Mouse (Mus musculus) ES-E14 (cell line): ENCODE measurements around the gene Tnfrsf13b. TPM values are rescaled to one million over a fixed set of nuclear protein-coding genes. Genes with fewer than 3 reads are reported as not detected.

Experiments used
- DNase-seq: peaks from one replicate; pipeline ENCODE4 v3.0.0-alpha.2; 2013; ENCODE audit warnings: low read depth, low spot score
- H3K27ac ChIP-seq: 2 replicates; pipeline ENCODE4 v1.5.1; 2012; ENCODE audit warnings: low read depth, mild to moderate bottlenecking, low read length, moderate library complexity, mixed read lengths; ENCODE audit not compliant: poor library complexity, insufficient read depth, severe bottlenecking
- H3K36me3 ChIP-seq: 2 replicates; pipeline ENCODE4 v1.6.1; 2012; ENCODE audit warnings: mild to moderate bottlenecking, low read length, moderate library complexity, mixed read lengths; ENCODE audit not compliant: control insufficient read depth, poor library complexity, insufficient read depth, severe bottlenecking
- H3K4me1 ChIP-seq, 2 experiments: fragments of 150-350 bp in 1 of 2; sonication (generic) in 1 of 2; 2 replicates each; pipeline ENCODE4 v1.6.1; 2012; ENCODE audit warnings: low read length in 2 of 2, mild to moderate bottlenecking in 1 of 2, mixed read lengths in 1 of 2; ENCODE audit not compliant: control insufficient read depth in 2 of 2, insufficient read depth in 2 of 2, poor library complexity in 1 of 2
- H3K4me3 ChIP-seq, 2 experiments: fragments of 150-350 bp in 1 of 2; sonication (generic) in 1 of 2; 2 replicates each; pipeline ENCODE4 v1.5.1; 2012; ENCODE audit warnings: low read length in 2 of 2, low read depth in 1 of 2, mild to moderate bottlenecking in 1 of 2, mixed read lengths in 1 of 2; ENCODE audit not compliant: insufficient read depth in 1 of 2, poor library complexity in 1 of 2, severe bottlenecking in 1 of 2
- H3K9ac ChIP-seq: 2 replicates; pipeline ENCODE4 v1.6.1; 2012; ENCODE audit warnings: low read depth, mild to moderate bottlenecking, low read length, mixed read lengths; ENCODE audit not compliant: poor library complexity, insufficient read depth, severe bottlenecking
- H3K9me3 ChIP-seq: fragments of 150-350 bp; sonication (generic); 2 replicates; pipeline ENCODE4 v1.6.1; 2012; ENCODE audit warnings: low read depth, mild to moderate bottlenecking, low read length; ENCODE audit not compliant: control insufficient read depth, insufficient read depth
- CHD2 ChIP-seq: IDR thresholded peaks from 2 replicates; pipeline ENCODE4 v1.6.1; 2014; ENCODE audit warnings: mild to moderate bottlenecking, low read depth, low read length, inconsistent platforms
- HCFC1 ChIP-seq: IDR thresholded peaks from 2 replicates; pipeline ENCODE4 v1.6.1; 2012; ENCODE audit warnings: low read length, inconsistent platforms, borderline replicate concordance; ENCODE audit not compliant: insufficient read depth
- MAFK ChIP-seq: IDR thresholded peaks from 2 replicates; pipeline ENCODE4 v1.6.1; 2014; ENCODE audit warnings: mild to moderate bottlenecking, low read depth, low read length, inconsistent platforms; ENCODE audit not compliant: insufficient read depth
- ZC3H11A ChIP-seq: IDR thresholded peaks from 2 replicates; pipeline ENCODE4 v1.6.1; 2012; ENCODE audit warnings: low read depth, mild to moderate bottlenecking, inconsistent platforms, low read length, borderline replicate concordance
- ZNF384 ChIP-seq: IDR thresholded peaks from 2 replicates; pipeline ENCODE4 v1.6.1; 2012; ENCODE audit warnings: low read depth, low read length, inconsistent platforms
- in situ Hi-C, 2 experiments: fragments of 600-800 bp; cut with MboI; formaldehyde crosslinking; loops; one replicate each; pipeline ENCODE4 v1.15.1; 2025; ENCODE audit warnings: low sequenced_read_pairs in 2 of 2, inconsistent platforms in 1 of 2; ENCODE audit not compliant: unreplicated experiment in 2 of 2
- total RNA-seq: library from RNA; depleted of rRNA; stranded (reverse); fragments of 300-350 nt; gene quantifications from 2 replicates; pipeline ENCODE4 v1.2.3, GENCODE M21; 2012

Gene Tnfrsf13b
- total RNA-seq, 1 experiment = 2.3 TPM

- in situ Hi-C loops = no loop called here
- Histone ChIP-seq H3K27ac (no peak overlapping the region), H3K4me3 (peak overlapping the region; percentile 50 to 61), H3K9me3 (no peaks in the 10 kb centered on the region), H3K4me1 (peaks cover 0 to 3% of the 10 kb centered on the region in 2 experiments; a peak in 3 of 4 replicates), H3K9ac (peak overlapping the region; percentile 8; the same call in 1 of the 2 replicates), H3K36me3 (peaks cover 4% of the 10 kb centered on the region)
- TF ChIP-seq MAFK (no peak), ZC3H11A (no peak), CHD2 (no peak), ZNF384 (no peak)
- DNase-seq = no peak
Observed at GRCm38 (mm10) chr11:61147300-61147683, 20.7 kb downstream of the Tnfrsf13b start.

GRCm38 (mm10) chr11:61150233-61151001 is 23.9 kb downstream of the Tnfrsf13b start:
- in situ Hi-C loops = no loop called here
- Histone ChIP-seq H3K27ac (no peak overlapping the region), H3K9ac (no peak overlapping the region), H3K9me3 (no peaks in the 10 kb centered on the region), H3K36me3 (peaks cover 33% of the 10 kb centered on the region), H3K4me1 (peaks cover 0 to 3% of the 10 kb centered on the region in 2 experiments; a peak in 1 of 4 replicates), H3K4me3 (no peak overlapping the region)
- TF ChIP-seq MAFK (no peak), ZC3H11A (no peak), ZNF384 (no peak)
- no peak for DNase-seq

- no peak overlapping the region for H3K27ac ChIP-seq
- peaks cover 76% of the 10 kb centered on the region for H3K36me3 ChIP-seq
- no peak overlapping the region for H3K9ac ChIP-seq
- no peak for TF ChIP-seq ZC3H11A
- no peak for TF ChIP-seq CHD2
- TF ChIP-seq MAFK = no peak
- TF ChIP-seq HCFC1 = no peak
- no peak for TF ChIP-seq ZNF384
- H3K4me1 ChIP-seq = peaks cover 0 to 2% of the 10 kb centered on the region in 2 experiments; a peak in 1 of 4 replicates
- in situ Hi-C loops = no loop called here
- H3K9me3 ChIP-seq = no peaks in the 10 kb centered on the region
- DNase-seq = no peak
- no peak overlapping the region for H3K4me3 ChIP-seq
Observed at GRCm38 (mm10) chr11:61155727-61156126, 29.2 kb downstream of the Tnfrsf13b start.

GRCm38 (mm10) chr11:61158141-61158540 is 31.6 kb downstream of the Tnfrsf13b start:
- in situ Hi-C loops = no loop called here
- H3K9me3 ChIP-seq = no peaks in the 10 kb centered on the region
- H3K4me3 ChIP-seq = no peak overlapping the region
- H3K9ac ChIP-seq = no peak overlapping the region
- TF ChIP-seq ZC3H11A = no peak
- TF ChIP-seq CHD2 = no peak
- TF ChIP-seq HCFC1 = no peak
- no peak for TF ChIP-seq ZNF384
- TF ChIP-seq MAFK = no peak
- H3K4me1 ChIP-seq = no peaks in the 10 kb centered on the region
- no peak for DNase-seq
- H3K36me3 ChIP-seq = peaks cover 84% of the 10 kb centered on the region
- H3K27ac ChIP-seq = no peak overlapping the region
